Mouse (Mus musculus): ENCODE data around the gene Olfr574. TPM values are rescaled to one million over a fixed set of nuclear protein-coding genes. Genes with fewer than 3 reads are reported as not detected.

Gene Olfr574
- polyA plus RNA-seq, 1 experiment from 2014 or later: not detected

DNA sequence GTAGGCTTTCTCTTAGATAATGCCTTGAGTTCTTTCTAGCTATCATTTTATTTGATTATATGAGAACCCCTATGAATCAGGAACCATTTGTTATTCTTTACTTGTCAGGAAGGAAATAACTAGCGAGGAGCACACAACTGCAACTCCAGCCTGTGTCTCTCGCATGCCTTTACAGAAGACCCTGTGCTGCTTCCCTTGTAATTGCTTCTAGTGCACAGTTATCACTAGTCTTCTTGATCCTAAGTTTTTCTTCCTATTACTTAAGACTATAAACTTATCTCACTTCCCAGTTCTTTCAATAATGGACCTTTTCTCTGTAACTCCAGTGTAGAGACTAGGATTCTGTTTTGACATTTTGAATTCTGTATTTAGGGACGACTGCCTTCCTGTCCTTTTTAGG, 9.9 kb downstream of the Olfr574 start:
- Histone ChIP-seq H3K4me3 (ENCODE audit: low read length) (no peak overlapping the region), H3K9me3 (ENCODE audit: low read length) (no peaks in the 10 kb centered on the region), H3K9ac (replicated peaks; ENCODE audit: low read length) (no peak overlapping the region), H3K4me2 (replicated peaks; ENCODE audit: low read depth, low read length) (no peak overlapping the region), H3K27me3 (ENCODE audit: insufficient read depth, low read length) (no peaks in the 10 kb centered on the region), H3K4me1 (ENCODE audit: insufficient read depth, low read length) (no peaks in the 10 kb centered on the region), H3K27ac (ENCODE audit: low read length) (no peak overlapping the region), H3K36me3 (ENCODE audit: insufficient read depth, low read length) (no peaks in the 10 kb centered on the region)
- WGBS: 66% methylated on average over 3 of the region's 3 CpGs
- no peak for ATAC-seq (ENCODE audit: low FRiP score, low TSS enrichment)

DNA sequence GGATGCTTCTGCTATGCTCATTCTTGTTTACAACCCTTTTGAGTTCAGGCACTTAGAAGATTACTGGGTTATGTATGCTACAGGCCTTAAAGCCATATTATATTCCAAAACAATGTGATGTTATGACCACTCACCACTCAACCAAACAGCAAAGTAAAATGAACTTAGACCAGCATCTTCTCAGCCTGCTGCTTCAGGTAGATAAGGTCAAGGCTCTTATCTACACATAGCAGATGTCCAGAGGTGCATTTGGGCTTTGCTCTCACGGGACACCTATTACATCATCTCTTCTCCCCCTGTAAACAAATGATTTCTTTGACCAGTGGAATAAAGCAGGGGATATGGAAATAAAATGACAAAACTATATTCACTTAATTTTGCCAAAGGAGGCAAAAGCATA, 10.3 kb downstream of the Olfr574 start, which contains the start of gene Olfr575:
Olfr575 (minus strand) TSS at position 183 of the 400 bp plus-strand sequence.
- H3K4me2 ChIP-seq (replicated peaks; ENCODE audit: low read depth, low read length): no peak within 1 kb of the TSS
- H3K27ac ChIP-seq (ENCODE audit: low read length): no peak within 1 kb of the TSS
- 56% methylated on average over 1 of the region's 1 CpGs for WGBS
- no peaks in the 10 kb centered on the region for H3K36me3 ChIP-seq (ENCODE audit: insufficient read depth, low read length)
- H3K9ac ChIP-seq (replicated peaks; ENCODE audit: low read length): no peak within 1 kb of the TSS
- no peaks in the 10 kb centered on the region for H3K4me1 ChIP-seq (ENCODE audit: insufficient read depth, low read length)
- H3K9me3 ChIP-seq (ENCODE audit: low read length): no peaks in the 10 kb centered on the region
- ATAC-seq (ENCODE audit: low FRiP score, low TSS enrichment): no peak
- no peak within 1 kb of the TSS for H3K4me3 ChIP-seq (ENCODE audit: low read length)
- no peaks in the 10 kb centered on the region for H3K27me3 ChIP-seq (ENCODE audit: insufficient read depth, low read length)

DNA sequence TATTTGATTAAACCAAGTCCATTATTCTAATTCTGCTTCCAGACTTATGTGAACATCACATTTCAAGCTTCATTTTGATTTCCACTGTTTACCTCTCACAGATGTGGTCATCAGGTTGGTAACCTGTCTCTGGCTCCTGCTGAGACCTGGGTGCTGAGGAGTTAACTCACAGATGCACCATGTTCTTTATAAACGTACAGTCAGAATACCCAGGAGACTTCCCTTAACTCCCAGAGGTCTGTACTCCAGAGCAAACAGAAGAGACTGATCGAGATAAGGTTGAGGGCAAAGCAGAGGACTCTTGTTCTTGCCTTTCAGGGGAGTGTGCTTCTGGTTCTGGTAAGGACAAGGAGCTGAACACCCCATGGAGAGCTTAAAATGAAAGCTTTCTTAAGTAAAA, 14.1 kb downstream of the Olfr574 start, which contains the start of gene Olfr576:
Olfr576 (plus strand) TSS at position 301 of the 400 bp plus-strand sequence.
- Histone ChIP-seq H3K9ac (replicated peaks; ENCODE audit: low read length) (no peak within 1 kb of the TSS), H3K27ac (ENCODE audit: low read length) (no peak within 1 kb of the TSS), H3K9me3 (ENCODE audit: low read length) (no peaks in the 10 kb centered on the region), H3K27me3 (ENCODE audit: insufficient read depth, low read length) (no peaks in the 10 kb centered on the region), H3K36me3 (ENCODE audit: insufficient read depth, low read length) (no peaks in the 10 kb centered on the region), H3K4me2 (replicated peaks; ENCODE audit: low read depth, low read length) (no peak within 1 kb of the TSS), H3K4me3 (ENCODE audit: low read length) (no peak within 1 kb of the TSS), H3K4me1 (ENCODE audit: insufficient read depth, low read length) (no peaks in the 10 kb centered on the region)
- 51% methylated on average over 2 of the region's 2 CpGs for WGBS
- ATAC-seq (ENCODE audit: low FRiP score, low TSS enrichment): no peak

DNA sequence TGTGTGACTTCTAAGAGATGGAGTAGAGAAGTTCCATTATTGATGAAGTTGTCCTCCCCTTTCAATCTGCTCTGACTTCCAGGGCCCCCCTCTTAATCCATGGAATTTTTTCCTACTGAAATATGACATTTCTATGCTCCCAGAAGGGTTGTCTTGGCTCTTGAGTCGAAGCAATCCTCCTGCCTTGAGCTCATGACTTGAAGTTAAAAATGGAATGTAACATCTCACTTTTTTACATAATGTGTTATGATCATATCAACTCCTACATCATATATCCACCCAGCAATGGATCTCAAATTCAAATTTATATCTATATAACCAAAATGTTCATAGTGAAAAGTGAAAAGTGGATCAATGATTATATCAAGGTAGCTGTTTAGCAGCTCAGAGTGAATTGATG, 26.1 kb downstream of the Olfr574 start:
- no peaks in the 10 kb centered on the region for H3K4me1 ChIP-seq (ENCODE audit: insufficient read depth, low read length)
- no peaks in the 10 kb centered on the region for H3K36me3 ChIP-seq (ENCODE audit: insufficient read depth, low read length)
- no peaks in the 10 kb centered on the region for H3K9me3 ChIP-seq (ENCODE audit: low read length)
- ATAC-seq (ENCODE audit: low FRiP score, low TSS enrichment): no peak
- H3K4me2 ChIP-seq (replicated peaks; ENCODE audit: low read depth, low read length): no peak overlapping the region
- WGBS: 46% methylated on average over 1 of the region's 1 CpGs
- H3K9ac ChIP-seq (replicated peaks; ENCODE audit: low read length): no peak overlapping the region
- no peak overlapping the region for H3K4me3 ChIP-seq (ENCODE audit: low read length)
- H3K27ac ChIP-seq (ENCODE audit: low read length): no peak overlapping the region
- H3K27me3 ChIP-seq (ENCODE audit: insufficient read depth, low read length): no peaks in the 10 kb centered on the region

DNA sequence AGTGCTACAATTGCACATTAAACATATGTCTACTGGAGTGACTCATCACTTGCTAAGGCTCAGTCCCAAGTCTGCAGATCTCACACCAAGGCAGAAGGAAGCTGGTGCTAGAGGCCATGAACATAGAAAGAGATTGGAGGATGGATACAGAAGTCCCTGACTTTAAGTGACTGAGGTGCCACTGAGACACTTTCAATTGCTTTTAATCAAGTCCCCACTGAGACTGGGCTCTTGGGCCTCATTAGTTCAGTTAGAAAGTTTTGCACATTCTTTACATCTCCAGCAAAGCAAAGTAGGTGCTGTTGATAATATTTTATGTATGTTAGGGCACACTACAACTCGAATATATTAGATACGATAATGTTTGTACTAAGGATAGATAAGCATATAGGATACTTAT, 27.6 kb downstream of the Olfr574 start, which contains the start of gene Olfr577:
Olfr577 (minus strand) TSS at position 101 of the 400 bp plus-strand sequence.
- WGBS: 80% methylated on average over 2 of the region's 2 CpGs
- Histone ChIP-seq H3K27ac (ENCODE audit: low read length) (no peak within 1 kb of the TSS), H3K4me1 (ENCODE audit: insufficient read depth, low read length) (no peaks in the 10 kb centered on the region), H3K36me3 (ENCODE audit: insufficient read depth, low read length) (no peaks in the 10 kb centered on the region), H3K9ac (replicated peaks; ENCODE audit: low read length) (no peak within 1 kb of the TSS), H3K4me3 (ENCODE audit: low read length) (no peak within 1 kb of the TSS), H3K4me2 (replicated peaks; ENCODE audit: low read depth, low read length) (no peak within 1 kb of the TSS), H3K9me3 (ENCODE audit: low read length) (no peaks in the 10 kb centered on the region), H3K27me3 (ENCODE audit: insufficient read depth, low read length) (no peaks in the 10 kb centered on the region)
- no peak for ATAC-seq (ENCODE audit: low FRiP score, low TSS enrichment)

DNA sequence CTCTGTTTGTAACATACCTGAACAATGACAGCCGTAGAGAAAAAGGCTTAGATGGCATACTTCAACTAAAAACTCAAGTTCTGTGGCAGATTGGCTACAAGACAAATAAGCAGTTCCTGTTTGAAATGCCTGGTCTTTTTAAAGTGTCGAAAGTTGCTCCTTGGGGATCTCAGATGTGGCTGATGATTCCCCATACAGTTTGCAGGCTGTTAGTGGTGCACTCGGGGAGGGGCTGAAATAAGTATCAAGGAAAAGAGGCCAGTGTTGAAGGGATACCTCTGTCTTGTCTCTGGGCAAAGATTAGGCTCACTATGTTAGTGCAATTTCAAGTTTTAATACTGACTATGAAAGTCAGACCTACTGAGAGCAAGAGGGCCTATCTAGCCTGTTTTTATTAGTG, 41.0 kb downstream of the Olfr574 start, which contains the start of gene Olfr578:
Olfr578 (minus strand) TSS at position 101 of the 400 bp plus-strand sequence.
- no peaks in the 10 kb centered on the region for H3K36me3 ChIP-seq (ENCODE audit: insufficient read depth, low read length)
- H3K9ac ChIP-seq (replicated peaks; ENCODE audit: low read length): no peak within 1 kb of the TSS

More for the DNA sequence above, 41.0 kb downstream of the Olfr574 start, which contains the start of gene Olfr578:
- Histone ChIP-seq H3K9me3 (ENCODE audit: low read length) (no peaks in the 10 kb centered on the region), H3K4me2 (replicated peaks; ENCODE audit: low read depth, low read length) (no peak within 1 kb of the TSS), H3K4me3 (ENCODE audit: low read length) (no peak within 1 kb of the TSS), H3K27ac (ENCODE audit: low read length) (no peak within 1 kb of the TSS), H3K27me3 (ENCODE audit: insufficient read depth, low read length) (no peaks in the 10 kb centered on the region), H3K4me1 (ENCODE audit: insufficient read depth, low read length) (no peaks in the 10 kb centered on the region)
- 68% methylated on average over 3 of the region's 3 CpGs for WGBS
- ATAC-seq (ENCODE audit: low FRiP score, low TSS enrichment): no peak

Other genes starting within 250 kb of the Olfr574 start
- gene Olfr558, start 246.3 kb upstream of the Olfr574 start, polyA plus RNA-seq (2015; fragmentation: Nextera tagmentation; extraction: Ambion mirVana): 0.92 and 1.1 TPM in 2 replicates
- gene Olfr33, start 229.4 kb upstream of the Olfr574 start, polyA plus RNA-seq (2015; fragmentation: Nextera tagmentation; extraction: Ambion mirVana): not detected in 2 replicates
- gene Olfr559, start 221.0 kb upstream of the Olfr574 start, polyA plus RNA-seq (2015; fragmentation: Nextera tagmentation; extraction: Ambion mirVana): not detected in 2 replicates
- gene Olfr560, start 189.1 kb upstream of the Olfr574 start, polyA plus RNA-seq (2015; fragmentation: Nextera tagmentation; extraction: Ambion mirVana): not detected in 2 replicates
- gene Olfr78, start 189.0 kb upstream of the Olfr574 start, polyA plus RNA-seq (2015; fragmentation: Nextera tagmentation; extraction: Ambion mirVana): 0.58 and 0.89 TPM in 2 replicates
- gene Olfr561, start 177.2 kb upstream of the Olfr574 start, polyA plus RNA-seq (2015; fragmentation: Nextera tagmentation; extraction: Ambion mirVana): not detected in 2 replicates
- gene Olfr564, start 145.0 kb upstream of the Olfr574 start, polyA plus RNA-seq (2015; fragmentation: Nextera tagmentation; extraction: Ambion mirVana): not detected in 2 replicates
- not detected in 2 replicates for gene Olfr566, start 89.7 kb upstream of the Olfr574 start, polyA plus RNA-seq (2015; fragmentation: Nextera tagmentation; extraction: Ambion mirVana)
- gene Olfr568, start 71.3 kb upstream of the Olfr574 start, polyA plus RNA-seq (2015; fragmentation: Nextera tagmentation; extraction: Ambion mirVana): not detected in 2 replicates
- gene Olfr569, start 57.6 kb upstream of the Olfr574 start, polyA plus RNA-seq (2015; fragmentation: Nextera tagmentation; extraction: Ambion mirVana): not detected in 2 replicates
- not detected in 2 replicates for gene Olfr570, start 53.9 kb upstream of the Olfr574 start, polyA plus RNA-seq (2015; fragmentation: Nextera tagmentation; extraction: Ambion mirVana)
- not detected in 2 replicates for gene Olfr571, start 30.9 kb upstream of the Olfr574 start, polyA plus RNA-seq (2015; fragmentation: Nextera tagmentation; extraction: Ambion mirVana)
- gene Olfr572, start 24.1 kb upstream of the Olfr574 start, polyA plus RNA-seq (2015; fragmentation: Nextera tagmentation; extraction: Ambion mirVana): not detected in 2 replicates
- gene Olfr573-ps1, start 5.9 kb upstream of the Olfr574 start, polyA plus RNA-seq (2015; fragmentation: Nextera tagmentation; extraction: Ambion mirVana): not detected in 2 replicates
- not detected in 2 replicates for gene Olfr575, start 10.3 kb downstream of the Olfr574 start, polyA plus RNA-seq (2015; fragmentation: Nextera tagmentation; extraction: Ambion mirVana)
- not detected in 2 replicates for gene Olfr576, start 14.2 kb downstream of the Olfr574 start, polyA plus RNA-seq (2015; fragmentation: Nextera tagmentation; extraction: Ambion mirVana)
- gene Olfr577, start 27.5 kb downstream of the Olfr574 start, polyA plus RNA-seq (2015; fragmentation: Nextera tagmentation; extraction: Ambion mirVana): not detected in 2 replicates
- not detected in 2 replicates for gene Olfr578, start 40.9 kb downstream of the Olfr574 start, polyA plus RNA-seq (2015; fragmentation: Nextera tagmentation; extraction: Ambion mirVana)
- not detected in 2 replicates for gene Olfr582, start 89.6 kb downstream of the Olfr574 start, polyA plus RNA-seq (2015; fragmentation: Nextera tagmentation; extraction: Ambion mirVana)
- not detected in 2 replicates for gene Olfr583, start 102.8 kb downstream of the Olfr574 start, polyA plus RNA-seq (2015; fragmentation: Nextera tagmentation; extraction: Ambion mirVana)
- not detected in 2 replicates for gene Olfr584, start 133.4 kb downstream of the Olfr574 start, polyA plus RNA-seq (2015; fragmentation: Nextera tagmentation; extraction: Ambion mirVana)
- gene Olfr585, start 149.3 kb downstream of the Olfr574 start, polyA plus RNA-seq (2015; fragmentation: Nextera tagmentation; extraction: Ambion mirVana): not detected in 2 replicates
- not detected in 2 replicates for gene Olfr586, start 177.2 kb downstream of the Olfr574 start, polyA plus RNA-seq (2015; fragmentation: Nextera tagmentation; extraction: Ambion mirVana)
- gene Olfr588-ps1, start 192.4 kb downstream of the Olfr574 start, polyA plus RNA-seq (2015; fragmentation: Nextera tagmentation; extraction: Ambion mirVana): not detected in 2 replicates
- gene Olfr589, start 207.9 kb downstream of the Olfr574 start, polyA plus RNA-seq (2015; fragmentation: Nextera tagmentation; extraction: Ambion mirVana): not detected in 2 replicates
- not detected in 2 replicates for gene Olfr591, start 229.9 kb downstream of the Olfr574 start, polyA plus RNA-seq (2015; fragmentation: Nextera tagmentation; extraction: Ambion mirVana)
- gene Olfr592, start 236.3 kb downstream of the Olfr574 start, polyA plus RNA-seq (2015; fragmentation: Nextera tagmentation; extraction: Ambion mirVana): not detected in 2 replicates

All from kidney, embryonic 16.5 days (tissue).